Mouse (Mus musculus) kidney, postnatal 25 days (tissue): ENCODE results near the gene Grin3b.

Experiments used
- DNase-seq, 2 experiments: peaks; one replicate each; pipeline ENCODE4 v3.0.0; 2021; ENCODE audit warnings: mixed read lengths in 2 of 2

Grin3b gene

DNA sequence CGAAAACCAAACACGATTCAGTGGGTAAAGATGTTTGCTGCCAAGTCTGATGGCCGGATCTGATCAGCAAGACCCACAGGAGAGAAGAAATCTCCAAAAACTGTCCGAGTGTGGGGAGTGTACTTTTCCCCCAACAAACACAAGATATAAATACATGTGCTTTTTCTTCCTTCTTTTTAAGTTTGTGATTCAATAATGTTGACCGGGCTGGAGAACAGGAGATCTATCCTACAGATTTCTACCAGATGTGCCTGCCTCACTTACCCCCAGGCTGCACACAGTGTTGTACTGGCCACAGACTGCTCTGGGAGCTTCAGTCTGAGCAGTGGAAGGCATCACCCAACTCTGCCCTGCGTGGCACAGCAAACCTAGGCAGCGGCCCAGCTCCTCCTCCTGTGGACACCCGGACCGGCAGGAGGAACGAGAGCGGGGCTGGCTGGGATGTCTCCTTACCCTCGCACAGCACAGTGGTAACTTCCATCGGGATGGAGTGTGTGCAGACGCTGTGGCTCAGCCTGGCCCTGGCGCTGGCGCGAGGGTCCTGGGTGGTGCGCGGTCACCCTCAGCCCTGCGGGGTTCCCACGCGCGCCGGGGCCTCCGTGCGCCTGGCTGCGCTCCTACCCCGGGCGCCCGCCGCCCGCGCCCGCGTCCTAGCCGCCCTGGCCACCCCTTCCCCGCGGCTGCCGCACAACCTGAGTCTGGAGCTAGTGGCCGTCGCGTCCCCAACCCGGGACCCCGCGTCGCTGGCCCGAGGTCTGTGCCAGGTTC, at the start of gene Grin3b:
Gene Grin3b (plus strand): TSS at position 301 of the 768 bp plus-strand sequence.
- DNase-seq = peak in 1 of 2 experiments; percentile 50

DNA sequence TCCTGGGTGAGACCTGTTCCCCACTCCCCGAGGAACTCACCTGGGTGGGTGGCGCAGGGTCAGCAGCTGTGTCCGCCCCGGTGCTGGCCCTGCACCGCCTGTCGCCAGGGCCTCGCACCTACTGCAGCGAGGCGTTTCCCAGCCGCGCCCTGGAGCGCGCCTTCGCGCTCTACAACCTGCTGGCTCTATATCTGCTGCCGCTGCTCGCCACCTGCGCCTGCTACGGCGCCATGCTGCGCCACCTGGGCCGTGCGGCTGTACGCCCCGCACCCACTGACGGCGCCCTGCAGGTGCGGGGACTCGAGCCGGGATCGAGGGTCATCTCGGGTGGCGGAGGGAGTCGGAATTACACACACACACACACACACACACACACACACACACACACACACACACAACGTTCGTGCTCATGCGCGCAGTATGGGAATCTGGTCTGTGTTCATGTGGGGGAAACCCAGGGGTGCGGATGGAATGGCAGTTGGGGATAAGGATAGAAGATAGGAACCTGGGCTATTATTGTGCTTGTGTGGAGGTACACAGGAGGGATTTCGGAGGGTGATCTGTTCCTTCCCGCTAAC, 49.5 kb upstream of the Grin3b start, which contains the start of gene R3hdm4:
Gene R3hdm4 (minus strand): TSS at position 251 of the 578 bp plus-strand sequence.
- DNase-seq = no peak

DNA sequence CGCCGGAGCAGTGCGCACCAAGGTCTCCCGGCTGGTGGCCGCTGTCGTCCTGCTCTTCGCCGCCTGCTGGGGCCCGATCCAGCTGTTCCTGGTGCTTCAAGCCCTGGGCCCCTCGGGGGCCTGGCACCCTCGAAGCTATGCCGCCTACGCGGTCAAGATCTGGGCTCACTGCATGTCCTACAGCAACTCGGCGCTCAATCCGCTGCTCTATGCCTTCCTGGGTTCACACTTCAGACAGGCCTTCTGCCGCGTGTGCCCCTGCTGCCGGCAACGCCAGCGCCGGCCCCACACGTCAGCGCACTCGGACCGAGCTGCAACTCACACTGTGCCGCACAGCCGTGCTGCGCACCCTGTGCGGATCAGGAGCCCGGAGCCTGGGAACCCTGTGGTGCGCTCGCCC, 48.9 kb upstream of the Grin3b start:
- no peak for DNase-seq

DNA sequence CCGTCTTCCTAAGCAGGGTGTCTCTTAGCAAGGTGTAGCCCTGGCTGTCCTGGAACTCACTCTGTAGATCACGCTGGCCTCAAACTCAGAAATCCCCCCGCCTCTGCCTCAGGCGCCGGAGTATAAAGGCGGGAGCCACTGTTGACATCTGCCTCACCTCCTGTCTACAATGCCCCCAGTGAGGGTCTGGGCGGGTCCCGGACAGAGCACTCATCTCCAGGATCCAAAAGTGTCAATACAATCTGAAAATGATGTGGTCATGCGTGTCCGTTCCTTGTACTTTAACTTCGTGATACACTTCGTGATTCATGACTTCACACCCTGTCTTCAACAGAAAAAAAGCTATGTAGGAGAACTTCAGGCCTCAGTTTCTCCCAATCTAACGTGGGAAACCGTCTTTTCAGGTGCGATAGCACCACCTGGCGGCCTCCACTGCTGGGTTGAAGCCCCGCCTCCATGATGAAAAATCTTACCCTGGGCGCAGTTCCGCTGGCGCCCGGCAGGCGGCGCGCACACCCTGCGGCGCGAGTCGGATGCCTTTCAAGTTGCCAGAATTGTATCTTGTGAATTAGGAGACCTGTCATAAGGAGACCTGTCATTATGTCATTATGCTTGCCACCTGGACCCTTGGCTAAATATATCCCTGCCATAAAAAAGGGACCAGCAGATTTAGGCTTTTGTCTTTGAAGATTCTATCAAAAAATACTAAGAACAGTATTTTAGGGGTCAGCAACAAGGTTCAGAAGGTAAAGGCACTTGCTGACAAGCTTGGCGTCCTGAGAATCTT, 45.3 kb upstream of the Grin3b start:
- DNase-seq = peak; percentile 89 to 96

DNA sequence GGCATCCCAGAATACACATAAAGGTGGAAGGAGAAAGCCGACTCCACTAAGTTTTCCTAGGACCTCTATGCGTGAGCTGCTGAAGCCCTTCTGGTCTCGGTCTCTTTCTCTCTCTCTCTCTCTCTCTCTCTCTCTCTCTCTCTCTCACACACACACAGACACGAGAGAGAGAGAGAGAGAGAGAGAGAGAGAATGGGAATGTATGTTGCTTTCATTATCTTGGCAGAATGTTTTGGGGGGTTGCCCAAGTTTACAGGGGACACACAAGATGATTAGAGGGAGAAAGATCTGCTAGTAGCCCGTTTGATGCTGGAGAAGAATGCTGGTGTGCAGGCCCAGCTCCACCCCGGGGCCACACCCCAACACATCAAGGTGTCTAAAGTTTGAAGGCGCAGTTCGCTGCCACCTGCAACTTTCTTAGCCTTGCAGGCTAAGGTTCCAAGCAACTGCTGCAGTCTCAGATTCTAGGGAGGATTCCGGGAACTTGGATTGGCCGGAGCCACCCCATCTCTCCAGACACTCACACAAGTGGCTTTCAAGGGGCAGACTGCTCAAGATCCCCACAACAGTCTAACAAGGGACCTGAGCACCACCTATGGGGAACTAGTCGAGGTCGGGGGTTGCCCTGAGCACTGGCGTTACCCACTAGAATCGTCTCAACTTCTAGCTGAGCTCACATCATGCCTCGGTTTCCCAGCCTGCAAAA, 44.6 kb upstream of the Grin3b start:
- DNase-seq = no peak

DNA sequence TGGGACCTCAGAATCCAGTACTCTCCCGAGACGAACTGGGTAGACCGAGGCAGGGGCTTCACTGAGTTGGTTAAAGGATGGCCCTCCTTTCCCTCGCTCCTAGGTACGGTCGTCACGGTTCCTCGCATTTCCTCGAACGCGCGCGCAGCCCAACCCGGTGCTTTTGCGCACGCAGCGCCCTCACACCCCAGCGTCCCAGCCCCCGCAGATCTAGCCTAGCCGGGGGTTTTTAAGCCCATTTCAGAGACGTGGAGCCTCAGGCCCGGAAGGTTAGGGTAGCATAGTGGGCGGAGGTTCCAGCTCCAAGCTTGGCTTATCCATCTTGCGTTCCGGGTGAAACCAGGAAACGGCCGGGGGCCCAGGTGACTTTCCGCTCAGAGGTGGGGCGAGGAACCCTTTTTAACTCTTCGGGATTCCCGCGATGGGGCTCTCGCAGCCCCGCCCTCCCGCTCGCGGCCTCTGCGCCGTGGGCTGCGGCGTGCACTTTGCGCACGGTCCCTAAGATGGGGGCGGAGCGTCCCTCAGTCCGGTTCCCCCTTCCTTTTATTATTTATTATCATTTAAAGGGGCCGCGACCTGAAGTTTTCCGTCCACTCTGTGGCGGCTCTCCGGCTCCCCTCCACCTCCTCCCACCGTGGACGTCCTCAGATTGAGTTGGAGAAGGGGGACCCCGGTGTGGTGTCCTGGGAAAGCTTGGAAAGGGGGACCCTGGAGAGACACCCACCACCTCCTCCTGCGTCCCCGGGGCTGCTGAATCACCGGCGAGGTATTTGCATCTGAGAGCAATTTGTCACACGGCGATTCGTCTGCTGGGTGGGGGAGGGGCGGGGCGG, 43.8 kb upstream of the Grin3b start, which contains the start of gene Arid3a:
Gene Arid3a (plus strand): TSS at position 553 of the 833 bp plus-strand sequence.
- peak; percentile 90 to 94 for DNase-seq

DNA sequence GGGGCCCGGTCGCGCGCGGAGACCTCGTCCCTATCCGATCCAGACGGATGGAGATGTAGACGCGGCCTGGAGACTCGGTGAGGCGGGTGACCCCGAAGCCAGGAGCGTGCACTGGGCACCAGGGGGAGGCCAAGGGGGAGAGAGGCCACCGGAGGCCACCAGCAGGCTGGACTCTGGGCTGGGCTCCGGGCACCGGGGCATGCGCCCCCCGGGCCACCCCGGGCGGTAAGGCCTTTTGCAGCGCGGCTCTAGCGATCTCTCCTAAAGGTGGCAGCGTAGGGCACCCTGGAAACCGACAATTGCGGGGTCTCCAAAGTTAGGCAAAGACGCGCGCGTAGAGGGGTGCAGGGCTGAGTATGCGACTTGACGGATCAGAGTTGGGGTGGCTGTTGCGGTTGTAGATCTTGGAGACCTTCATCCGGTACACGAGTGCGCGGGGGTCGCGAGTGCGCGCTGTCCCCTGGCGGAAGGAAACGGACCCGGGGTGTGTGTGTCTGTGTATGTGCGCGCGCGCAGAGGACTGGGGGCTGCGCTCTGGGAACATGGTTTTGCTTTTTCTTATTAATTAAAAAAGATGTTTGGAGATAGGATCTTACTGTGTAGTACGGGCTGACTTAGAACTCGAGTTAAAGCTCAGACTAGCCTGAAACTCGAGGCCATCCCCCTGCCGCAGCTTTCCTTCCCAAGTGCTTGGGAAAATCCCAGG, 43.0 kb upstream of the Grin3b start:
- DNase-seq = peak; percentile 62 to 81

DNA sequence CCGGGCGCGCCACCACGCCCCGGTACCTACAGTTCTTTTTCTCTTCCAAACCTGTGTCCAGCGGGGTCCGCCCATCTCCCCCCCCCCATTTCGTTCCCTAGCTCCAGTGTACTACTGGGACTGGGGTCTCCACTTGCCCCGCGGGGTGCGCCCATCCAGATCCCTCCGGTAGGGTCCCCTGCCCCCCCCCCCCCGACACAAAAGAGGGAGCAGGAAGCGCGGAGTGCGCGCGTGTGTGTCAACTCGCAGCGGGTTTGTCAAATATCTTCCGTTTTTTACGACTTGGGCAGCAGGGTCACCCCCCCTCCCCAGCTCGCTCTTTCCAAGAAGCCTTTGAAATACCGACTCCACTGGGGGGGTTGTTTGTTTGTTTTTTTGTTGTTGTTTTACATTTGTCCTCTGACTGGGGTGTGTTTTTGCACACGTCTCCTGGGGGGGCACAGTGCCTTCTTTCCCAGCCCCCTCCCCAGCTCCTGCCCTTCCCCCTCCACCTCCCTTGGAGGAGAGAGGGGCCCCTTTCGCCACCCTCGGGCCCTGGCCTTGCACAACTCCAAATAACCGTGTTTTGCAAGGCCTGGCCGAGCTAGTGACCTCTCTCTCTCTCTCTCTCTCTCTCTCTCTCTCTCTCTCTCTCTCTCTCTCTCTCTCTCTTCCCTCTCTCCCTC, 42.4 kb upstream of the Grin3b start:
- DNase-seq = peak; percentile 47 to 72

DNA sequence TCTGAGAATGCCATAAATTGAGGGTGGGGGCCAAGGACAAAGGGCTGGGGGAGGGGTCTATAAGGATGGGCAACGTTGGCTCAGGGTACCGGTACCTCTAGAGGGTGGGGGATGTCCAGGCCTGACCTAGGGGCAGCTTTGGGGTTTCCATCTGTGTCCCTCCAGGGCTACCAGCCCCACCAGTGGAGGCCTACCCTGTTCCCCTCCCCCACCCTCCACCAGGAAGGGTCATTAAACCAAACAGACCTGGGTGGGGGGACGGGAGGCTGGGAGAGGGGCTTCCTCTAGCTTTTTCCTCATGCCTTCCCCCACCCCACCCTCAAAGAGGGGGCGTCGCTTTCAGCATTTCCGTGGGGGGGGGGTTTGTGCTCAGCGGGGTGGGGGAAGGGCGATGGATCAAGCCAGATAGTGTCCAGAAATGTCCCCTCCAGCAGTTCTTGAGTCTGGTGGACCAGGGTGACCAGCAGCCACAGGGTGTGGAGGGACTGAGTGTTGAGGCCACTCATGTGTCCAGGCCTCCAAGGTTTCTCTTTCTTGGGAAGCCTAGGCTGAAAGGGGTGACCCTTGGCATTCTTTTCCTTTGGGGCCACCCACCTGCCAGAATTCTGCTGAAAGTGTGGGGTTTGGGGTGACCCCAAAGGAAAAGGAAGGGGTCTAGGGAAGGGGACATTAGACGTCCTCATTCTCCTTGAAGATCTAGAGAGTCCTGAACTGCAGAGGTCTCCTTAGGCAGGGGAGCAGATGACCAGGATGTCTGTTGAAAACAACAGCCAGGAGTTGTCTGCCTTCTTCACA, 41.4 kb upstream of the Grin3b start:
- no peak for DNase-seq

DNA sequence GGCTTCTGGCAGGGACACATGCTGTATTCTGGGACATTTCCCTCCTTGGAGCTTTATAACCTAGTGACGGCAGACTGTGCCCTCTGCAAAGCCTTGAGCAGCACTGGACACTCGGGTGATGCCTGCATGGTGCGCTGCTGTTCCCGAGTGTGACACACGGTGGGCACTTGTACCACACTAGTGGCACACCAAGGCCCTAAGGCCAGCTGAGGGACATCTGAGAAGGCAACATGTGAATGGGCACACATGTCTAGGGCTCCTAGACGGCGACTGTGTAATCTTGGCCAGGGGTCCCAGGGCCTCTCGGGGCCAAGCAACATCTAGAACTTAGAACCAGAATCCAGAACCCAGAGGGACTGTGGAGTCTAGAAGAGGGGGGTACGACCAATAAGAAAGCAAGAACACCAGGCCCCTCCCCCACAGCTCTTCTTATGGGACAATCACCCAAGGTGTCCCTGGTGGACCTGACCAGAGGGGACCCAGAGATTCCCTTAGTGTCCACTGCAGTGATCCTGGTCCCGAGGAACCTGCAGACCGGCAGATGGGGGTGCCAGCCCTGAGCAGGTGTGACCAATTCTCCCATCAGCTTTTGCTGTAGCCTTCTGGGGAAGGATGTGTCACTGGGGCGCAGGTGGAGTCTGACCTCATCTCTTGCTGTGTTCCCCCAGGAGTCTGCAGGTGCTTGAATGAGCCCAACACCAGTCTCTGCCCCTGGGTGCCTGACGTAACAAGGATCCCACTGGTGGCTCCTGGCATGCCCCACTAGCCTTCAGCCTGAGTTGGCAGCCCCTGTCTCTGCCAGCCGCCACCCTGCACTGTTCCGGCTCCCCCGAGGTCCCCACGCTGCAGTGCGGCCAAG, 40.3 kb upstream of the Grin3b start:
- no peak for DNase-seq

DNA sequence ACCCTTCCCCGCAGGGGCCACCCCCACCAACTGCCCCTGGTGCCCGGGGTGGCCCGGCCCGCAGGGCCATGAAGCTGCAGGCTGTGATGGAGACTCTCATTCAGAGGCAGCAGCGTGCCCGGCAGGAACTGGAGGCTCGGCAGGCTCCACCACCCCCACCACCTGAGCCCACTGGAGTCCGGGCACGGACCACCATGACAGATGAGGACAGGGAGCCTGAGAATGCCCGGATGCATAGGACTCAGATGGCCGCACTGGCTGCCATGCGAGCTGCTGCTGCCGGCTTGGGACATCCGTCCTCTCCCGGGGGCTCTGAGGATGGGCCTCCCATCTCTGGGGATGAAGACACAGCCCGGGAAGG, 39.7 kb upstream of the Grin3b start:
- no peak for DNase-seq

DNA sequence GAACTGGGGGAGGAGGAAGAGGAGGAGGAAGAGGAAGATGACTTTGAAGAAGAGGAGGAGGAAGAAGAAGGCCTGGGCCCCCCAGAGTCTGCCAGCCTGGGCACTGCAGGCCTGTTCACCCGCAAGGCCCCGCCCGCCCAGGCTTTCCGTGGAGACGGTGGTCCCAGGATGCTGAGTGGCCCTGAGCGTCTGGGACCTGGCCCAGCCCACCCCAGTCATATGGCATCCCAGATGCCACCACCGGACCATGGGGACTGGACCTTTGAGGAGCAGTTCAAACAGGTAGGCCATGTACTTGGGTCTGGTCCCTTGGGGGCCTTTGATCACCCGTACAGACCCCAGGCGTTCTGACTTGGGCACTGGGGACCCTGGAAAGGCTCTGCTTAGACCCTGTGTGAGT, 38.7 kb upstream of the Grin3b start:
- DNase-seq = no peak

DNA sequence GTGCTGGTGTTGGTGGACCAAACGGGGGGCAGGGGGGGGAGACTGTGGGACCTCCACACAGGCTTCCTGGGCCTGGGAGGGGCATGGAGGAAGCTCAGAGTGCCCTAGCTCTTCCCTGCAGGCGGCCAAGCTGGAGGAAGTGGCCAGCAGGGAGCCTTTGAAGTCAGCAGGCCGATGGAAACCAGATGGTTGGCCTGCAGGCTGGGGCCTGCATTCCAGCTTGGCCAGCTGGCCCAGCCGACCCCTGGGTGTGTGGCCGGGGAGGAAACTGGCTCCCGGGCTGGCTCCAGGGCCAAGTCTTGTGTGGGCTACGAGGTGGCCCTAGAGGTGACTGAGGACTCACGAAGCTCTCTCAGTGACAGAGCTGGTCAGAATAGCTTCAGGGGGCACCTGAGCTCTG, 37.8 kb upstream of the Grin3b start:
- peak; percentile 61 to 80 for DNase-seq

DNA sequence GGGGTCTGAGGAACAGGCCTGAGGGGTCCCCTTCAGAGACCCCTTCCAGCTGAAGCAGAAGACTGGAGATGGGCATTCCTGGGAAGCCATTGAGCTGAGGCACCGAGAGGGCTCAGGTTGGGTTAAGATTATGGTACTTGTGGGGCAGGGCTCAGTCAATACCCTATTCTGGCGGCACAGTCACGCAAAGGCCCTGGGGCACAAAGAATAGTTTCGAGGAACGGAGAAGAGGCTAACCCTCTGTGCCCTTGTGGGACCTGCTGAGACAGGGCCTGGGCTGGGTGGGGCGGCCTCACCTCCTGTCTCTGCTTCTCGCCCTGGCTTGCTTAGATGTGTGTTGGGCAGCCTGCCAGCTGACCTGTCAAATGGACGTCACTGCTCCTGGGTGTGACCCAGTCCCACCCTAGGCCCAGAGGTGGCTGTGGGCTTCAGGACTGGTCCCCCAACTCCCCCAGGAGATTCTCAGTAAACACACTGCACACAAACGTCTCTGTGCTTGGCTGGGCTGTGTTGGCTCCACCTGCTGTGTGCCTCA, 37.3 kb upstream of the Grin3b start:
- DNase-seq = peak; percentile 61 to 64

DNA sequence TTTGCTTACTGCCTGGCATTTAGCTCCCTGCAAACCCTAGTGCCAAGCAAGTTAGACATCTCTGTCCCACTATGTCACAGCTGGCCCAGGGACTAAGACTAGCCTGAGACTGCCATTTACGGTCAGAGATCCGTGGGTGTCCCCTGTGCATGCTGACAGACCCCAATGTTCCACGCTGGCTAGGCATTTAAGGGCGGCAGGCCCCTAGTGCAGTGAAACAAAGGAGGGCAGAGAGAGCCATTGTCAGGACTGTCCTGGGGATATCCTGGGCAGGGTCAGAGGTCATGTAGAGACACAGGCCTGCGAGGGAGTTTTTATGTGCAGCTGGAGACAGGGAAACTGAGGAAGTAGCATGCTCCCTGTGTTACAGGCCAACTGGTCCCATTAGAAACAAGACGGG, 36.7 kb upstream of the Grin3b start:
- DNase-seq = no peak

DNA sequence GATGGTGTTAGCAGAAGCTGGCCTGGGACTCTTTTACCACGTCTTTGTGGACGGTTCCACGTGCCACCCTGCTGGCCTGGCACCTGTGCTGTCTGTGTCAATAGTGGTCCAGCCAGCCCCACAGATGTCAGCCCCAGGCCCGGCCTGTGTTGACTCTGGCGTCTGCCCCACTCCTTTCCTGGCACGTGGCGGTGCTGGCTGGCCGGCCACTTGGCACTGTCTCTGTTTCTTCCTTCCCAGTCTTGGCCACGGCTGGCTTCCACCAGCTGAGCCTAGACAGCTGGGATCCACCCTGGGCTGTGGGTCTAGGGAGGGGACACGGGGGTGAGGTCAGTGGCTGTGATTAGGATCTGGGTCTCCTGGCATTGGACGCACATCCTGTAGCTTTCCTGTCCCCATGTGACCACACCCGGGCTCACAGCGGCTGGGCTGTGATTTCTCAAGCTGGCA, 36.2 kb upstream of the Grin3b start:
- DNase-seq = peak; percentile 88 to 95

DNA sequence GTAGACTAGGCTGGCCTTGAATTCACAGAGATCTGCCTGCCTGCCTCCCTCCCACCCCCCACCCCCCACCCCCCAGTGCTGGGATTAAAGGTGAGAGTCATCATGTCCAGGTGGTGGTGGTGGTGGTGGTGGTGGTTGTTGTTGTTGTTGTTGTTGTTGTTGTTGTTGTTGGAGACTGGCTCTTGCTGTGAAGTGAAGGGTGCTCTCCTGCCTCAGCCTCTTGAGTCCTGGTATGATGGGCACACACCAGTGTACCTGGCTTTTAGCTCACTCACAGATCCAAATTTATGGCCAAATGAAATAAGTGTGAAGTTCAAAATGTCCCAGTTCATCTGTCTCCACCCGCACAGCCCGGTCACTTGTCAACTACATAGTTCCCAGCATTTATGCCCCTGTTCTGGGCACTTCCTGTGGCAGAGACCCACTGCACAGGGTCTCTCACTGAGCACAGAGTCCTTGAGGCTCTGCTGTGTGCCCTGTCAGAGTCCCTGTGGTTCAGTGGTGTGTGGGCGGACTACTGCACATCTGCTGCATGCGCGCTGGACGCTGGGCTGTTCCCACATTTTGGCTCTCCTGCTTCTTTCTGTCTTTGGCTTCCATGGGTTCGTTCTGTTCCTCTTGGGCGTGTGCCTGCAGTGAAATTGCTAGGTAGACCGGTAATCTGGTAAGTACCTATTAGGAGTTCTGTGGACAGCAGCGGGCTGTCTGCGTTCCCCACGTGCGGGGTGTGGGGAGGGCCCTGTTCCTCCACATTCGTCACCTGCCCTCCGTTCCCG, 35.5 kb upstream of the Grin3b start:
- no peak for DNase-seq
